Mouse (Mus musculus): ENCODE data around the gene Ubash3b. TPM values are rescaled to one million over a fixed set of nuclear protein-coding genes. Genes with fewer than 3 reads are reported as not detected.

The Ubash3b gene
- polyA plus RNA-seq, 2 experiments: 6.1 to 10.3 TPM

DNA sequence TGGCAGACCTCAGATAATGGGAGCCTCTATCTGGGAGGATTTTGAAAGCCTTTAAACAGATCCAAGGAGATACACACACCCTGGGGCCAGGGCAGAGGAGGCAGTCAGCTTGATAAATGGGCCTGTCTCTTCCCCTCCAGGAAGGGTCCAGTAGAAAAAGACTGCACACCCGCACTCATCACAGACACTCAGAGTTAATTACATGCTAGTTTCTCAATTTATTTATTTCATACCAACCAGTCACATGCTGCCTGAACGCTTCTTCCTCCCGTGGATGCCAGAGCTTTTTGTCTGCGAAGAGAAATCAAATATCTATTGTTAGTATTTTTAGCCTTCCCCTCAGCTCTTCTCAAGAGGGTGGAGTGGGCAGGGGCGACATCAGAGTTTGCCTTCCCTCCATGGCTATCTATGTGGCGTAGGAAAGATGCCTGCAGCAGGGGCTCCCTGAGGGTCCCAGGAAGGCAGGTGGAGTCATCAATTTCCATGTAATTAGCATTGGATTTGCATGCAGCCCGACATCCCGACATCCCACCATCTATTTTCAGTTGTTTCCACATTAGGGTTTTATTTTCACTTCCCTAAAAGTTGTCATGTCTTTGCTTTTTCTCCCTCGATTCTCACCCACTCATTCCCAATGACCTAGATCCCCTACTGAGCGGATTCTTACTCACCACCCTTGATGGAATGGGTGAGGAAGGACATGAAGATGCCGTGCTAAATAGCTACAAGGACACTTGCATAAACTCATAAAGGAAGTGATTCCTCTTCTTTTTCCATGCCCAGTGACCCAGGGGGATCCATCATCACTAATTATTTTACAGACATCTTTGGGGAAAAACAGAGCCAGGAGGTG is 110.2 kb downstream of the Ubash3b start:
- TF ChIP-seq POLR2A (IDR thresholded peaks at IDR 0.05; ENCODE audit: borderline replicate concordance, extremely low read depth, insufficient read depth, insufficient read length): no peak
- no peak for DNase-seq (ENCODE audit: low spot score)
- Histone ChIP-seq H3K4me3 (replicated peaks; ENCODE audit: low read length) (no peak overlapping the region), H3K36me3 (ENCODE audit: control insufficient read depth, insufficient read depth, low read length) (no peaks in the 10 kb centered on the region), H3K9me3 (ENCODE audit: control insufficient read depth, low read length) (no peaks in the 10 kb centered on the region), H3K4me2 (replicated peaks; ENCODE audit: low read depth, low read length, severe bottlenecking) (no peak overlapping the region), H3K4me1 (ENCODE audit: control insufficient read depth, insufficient read depth, low read length) (no peaks in the 10 kb centered on the region), H3K27me3 (ENCODE audit: control insufficient read depth, insufficient read depth, low read length) (no peaks in the 10 kb centered on the region), H3K9ac (ENCODE audit: low read depth, low read length, severe bottlenecking) (no peak overlapping the region), H3K27ac (replicated peaks; ENCODE audit: low read depth, low read length) (no peak overlapping the region)
- 69% methylated on average over 11 of the region's 11 CpGs for WGBS
- no peak for ATAC-seq (ENCODE audit: low FRiP score, low read depth)

DNA sequence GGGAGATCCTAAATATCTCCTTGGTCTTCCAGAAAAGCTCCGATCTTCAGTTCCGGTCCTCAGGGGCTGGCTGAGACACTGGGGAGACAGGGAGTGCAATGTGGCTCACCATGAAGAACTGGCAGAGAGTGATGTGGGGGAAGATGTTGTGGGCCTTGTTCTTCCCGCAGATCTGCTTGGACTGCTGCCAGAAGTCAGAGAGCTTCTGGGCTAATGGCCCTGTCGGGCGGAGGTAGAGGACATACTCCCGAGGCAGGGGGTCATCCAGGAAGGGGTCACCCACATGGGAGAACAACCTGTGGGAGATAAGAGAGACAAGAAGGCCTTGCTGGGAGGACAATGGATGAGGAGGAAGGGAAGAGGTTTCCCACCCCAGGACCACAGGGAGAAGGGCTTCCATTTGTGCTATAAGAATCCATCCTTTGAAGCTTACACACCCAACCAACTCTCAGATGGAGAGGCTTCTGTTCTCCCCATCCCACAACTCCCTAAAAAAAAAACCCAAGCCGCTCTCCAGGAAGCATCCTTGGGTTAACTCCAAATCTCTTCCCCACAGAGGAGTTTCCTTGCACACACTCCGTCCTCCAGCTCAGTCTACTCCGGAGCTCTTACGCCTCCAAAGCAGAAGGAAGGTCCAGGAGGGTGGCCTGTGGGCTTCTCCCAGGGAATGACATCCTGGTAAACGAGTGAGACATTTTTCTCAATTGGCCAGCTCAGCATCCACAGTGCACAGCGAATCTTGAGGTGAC is 111.0 kb downstream of the Ubash3b start:
- ATAC-seq (ENCODE audit: low FRiP score, low read depth) (no peak), DNase-seq (ENCODE audit: low spot score) (no peak)

DNA sequence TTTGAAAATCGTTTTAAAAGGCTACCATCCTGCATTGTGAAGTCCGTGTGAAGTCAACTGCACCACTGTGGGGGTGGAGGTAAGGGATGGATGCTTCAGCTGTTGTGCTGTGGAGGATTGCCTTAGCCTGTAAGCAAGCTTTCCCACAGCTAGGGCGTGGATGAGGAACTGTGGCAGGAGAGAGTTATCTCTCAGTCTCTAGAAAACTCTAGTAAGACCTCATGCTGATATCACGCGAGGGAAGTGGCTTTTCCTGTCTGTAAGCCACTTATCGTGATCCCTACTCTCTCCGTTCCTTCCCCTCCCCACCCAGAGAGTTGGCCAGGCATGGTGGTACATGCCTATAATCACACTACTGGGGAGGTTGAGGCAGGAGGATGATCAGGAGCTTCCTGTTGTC is 112.2 kb downstream of the Ubash3b start:
- 94% methylated on average over 7 of the region's 7 CpGs for WGBS
- H3K27me3 ChIP-seq (ENCODE audit: control insufficient read depth, insufficient read depth, low read length): no peaks in the 10 kb centered on the region
- no peak for TF ChIP-seq POLR2A (IDR thresholded peaks at IDR 0.05; ENCODE audit: borderline replicate concordance, extremely low read depth, insufficient read depth, insufficient read length)
- no peaks in the 10 kb centered on the region for H3K4me1 ChIP-seq (ENCODE audit: control insufficient read depth, insufficient read depth, low read length)
- H3K9me3 ChIP-seq (ENCODE audit: control insufficient read depth, low read length): no peaks in the 10 kb centered on the region
- DNase-seq (ENCODE audit: low spot score) (no peak), ATAC-seq (ENCODE audit: low FRiP score, low read depth) (no peak)
- no peak overlapping the region for H3K27ac ChIP-seq (replicated peaks; ENCODE audit: low read depth, low read length)
- no peak overlapping the region for H3K4me3 ChIP-seq (replicated peaks; ENCODE audit: low read length)
- no peak overlapping the region for H3K4me2 ChIP-seq (replicated peaks; ENCODE audit: low read depth, low read length, severe bottlenecking)
- no peak overlapping the region for H3K9ac ChIP-seq (ENCODE audit: low read depth, low read length, severe bottlenecking)
- H3K36me3 ChIP-seq (ENCODE audit: control insufficient read depth, insufficient read depth, low read length): no peaks in the 10 kb centered on the region

More for the DNA sequence above, 111.0 kb downstream of the Ubash3b start:
- H3K27me3 ChIP-seq (ENCODE audit: control insufficient read depth, insufficient read depth, low read length): no peaks in the 10 kb centered on the region
- no peak overlapping the region for H3K27ac ChIP-seq (replicated peaks; ENCODE audit: low read depth, low read length)
- H3K4me3 ChIP-seq (replicated peaks; ENCODE audit: low read length): no peak overlapping the region
- H3K9me3 ChIP-seq (ENCODE audit: control insufficient read depth, low read length): no peaks in the 10 kb centered on the region
- H3K4me2 ChIP-seq (replicated peaks; ENCODE audit: low read depth, low read length, severe bottlenecking): no peak overlapping the region
- no peak for TF ChIP-seq POLR2A (IDR thresholded peaks at IDR 0.05; ENCODE audit: borderline replicate concordance, extremely low read depth, insufficient read depth, insufficient read length)
- WGBS: 79% methylated on average over 12 of the region's 12 CpGs
- no peaks in the 10 kb centered on the region for H3K4me1 ChIP-seq (ENCODE audit: control insufficient read depth, insufficient read depth, low read length)
- no peaks in the 10 kb centered on the region for H3K36me3 ChIP-seq (ENCODE audit: control insufficient read depth, insufficient read depth, low read length)
- no peak overlapping the region for H3K9ac ChIP-seq (ENCODE audit: low read depth, low read length, severe bottlenecking)

DNA sequence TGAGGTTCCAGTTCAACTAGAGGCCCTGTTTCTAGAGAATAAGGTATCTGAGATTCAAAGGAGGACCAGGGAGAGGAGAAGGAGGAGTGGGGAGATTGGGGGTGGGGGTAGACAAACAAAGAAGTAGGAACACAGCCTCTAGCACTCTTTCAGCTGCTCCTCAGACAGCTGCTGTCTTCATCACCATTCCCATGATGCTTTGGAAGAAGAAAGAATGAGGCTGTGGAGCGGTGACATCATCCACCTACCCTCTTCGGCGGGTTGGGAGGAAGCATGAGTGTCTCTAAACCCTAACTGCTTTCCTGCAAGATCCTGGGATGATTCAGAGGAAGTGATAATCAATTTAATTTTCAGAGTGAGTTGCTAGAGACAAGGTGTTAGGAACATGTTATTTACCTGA is 112.7 kb downstream of the Ubash3b start:
- H3K4me1 ChIP-seq (ENCODE audit: control insufficient read depth, insufficient read depth, low read length): no peaks in the 10 kb centered on the region
- H3K4me2 ChIP-seq (replicated peaks; ENCODE audit: low read depth, low read length, severe bottlenecking): no peak overlapping the region

DNA sequence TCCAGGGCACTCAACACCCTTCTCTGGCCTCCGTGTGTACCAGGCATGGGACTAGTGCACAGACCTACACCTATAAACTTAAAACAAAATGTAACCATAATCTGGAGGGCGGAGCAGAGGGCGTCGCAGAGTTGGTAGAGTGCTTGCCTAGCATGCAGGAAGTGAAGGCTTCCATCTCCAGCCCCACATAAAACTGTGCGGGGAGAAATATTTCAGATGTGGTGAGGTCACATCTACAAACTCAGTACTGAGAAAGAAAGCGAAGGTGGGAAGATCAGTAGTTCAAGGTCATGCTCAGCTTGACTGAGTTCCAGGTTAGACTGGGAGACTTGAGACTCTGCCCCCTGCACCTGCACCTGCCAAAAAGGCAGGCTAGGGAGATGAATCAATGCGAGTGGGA is 113.3 kb downstream of the Ubash3b start:
- H3K36me3 ChIP-seq (ENCODE audit: control insufficient read depth, insufficient read depth, low read length): no peaks in the 10 kb centered on the region
- H3K27ac ChIP-seq (replicated peaks; ENCODE audit: low read depth, low read length): no peak overlapping the region
- whole genome bisulfite sequencing: 92% methylated on average over 7 of the region's 7 CpGs
- H3K27me3 ChIP-seq (ENCODE audit: control insufficient read depth, insufficient read depth, low read length): no peaks in the 10 kb centered on the region
- no peak overlapping the region for H3K9ac ChIP-seq (ENCODE audit: low read depth, low read length, severe bottlenecking)
- TF ChIP-seq POLR2A (IDR thresholded peaks at IDR 0.05; ENCODE audit: borderline replicate concordance, extremely low read depth, insufficient read depth, insufficient read length): no peak
- H3K4me3 ChIP-seq (replicated peaks; ENCODE audit: low read length): no peak overlapping the region
- DNase-seq (ENCODE audit: low spot score) (no peak), ATAC-seq (ENCODE audit: low FRiP score, low read depth) (no peak)
- no peak overlapping the region for H3K4me2 ChIP-seq (replicated peaks; ENCODE audit: low read depth, low read length, severe bottlenecking)
- no peaks in the 10 kb centered on the region for H3K9me3 ChIP-seq (ENCODE audit: control insufficient read depth, low read length)
- no peaks in the 10 kb centered on the region for H3K4me1 ChIP-seq (ENCODE audit: control insufficient read depth, insufficient read depth, low read length)

More for the DNA sequence above, 112.7 kb downstream of the Ubash3b start:
- no peak overlapping the region for H3K4me3 ChIP-seq (replicated peaks; ENCODE audit: low read length)
- no peak overlapping the region for H3K9ac ChIP-seq (ENCODE audit: low read depth, low read length, severe bottlenecking)
- no peak overlapping the region for H3K27ac ChIP-seq (replicated peaks; ENCODE audit: low read depth, low read length)
- no peak for TF ChIP-seq POLR2A (IDR thresholded peaks at IDR 0.05; ENCODE audit: borderline replicate concordance, extremely low read depth, insufficient read depth, insufficient read length)
- DNase-seq (ENCODE audit: low spot score) (no peak), ATAC-seq (ENCODE audit: low FRiP score, low read depth) (no peak)
- H3K36me3 ChIP-seq (ENCODE audit: control insufficient read depth, insufficient read depth, low read length): no peaks in the 10 kb centered on the region
- 84% methylated on average over 3 of the region's 3 CpGs for WGBS
- H3K27me3 ChIP-seq (ENCODE audit: control insufficient read depth, insufficient read depth, low read length): no peaks in the 10 kb centered on the region
- H3K9me3 ChIP-seq (ENCODE audit: control insufficient read depth, low read length): no peaks in the 10 kb centered on the region

Data from limb, embryonic 14.5 days (tissue).